Mouse (Mus musculus) hindbrain, postnatal 0 days (tissue): Measurements from ENCODE around the gene Scarb1. TPM values are rescaled to one million over a fixed set of nuclear protein-coding genes. Genes with fewer than 3 reads are reported as not detected.

Source experiments
- ATAC-seq: fragments of 200-750 bp; cut with Nextera tagmentation; 2 replicates; pipeline ENCODE4 v1.8.0; 2017; ENCODE audit warnings: mild to moderate bottlenecking, moderate TSS enrichment, moderate library complexity
- DNase-seq: peaks from one replicate; pipeline ENCODE4 v3.0.0-alpha.2; 2015; ENCODE audit warnings: low spot score
- H3K27ac ChIP-seq: fragments of 300-500 bp; sonication (generic); 2 replicates; pipeline ENCODE4 v1.5.1; 2014; ENCODE audit warnings: mild to moderate bottlenecking
- H3K27me3 ChIP-seq: fragments of 300-500 bp; sonication (generic); 2 replicates; pipeline ENCODE4 v1.6.1; 2014; ENCODE audit warnings: low read length, mixed read lengths; ENCODE audit not compliant: insufficient read depth
- H3K36me3 ChIP-seq: fragments of 300-500 bp; sonication (generic); 2 replicates; pipeline ENCODE4 v1.6.1; 2014; ENCODE audit warnings: low read length, mixed read lengths; ENCODE audit not compliant: insufficient read depth
- H3K4me1 ChIP-seq: fragments of 300-500 bp; sonication (generic); 2 replicates; pipeline ENCODE4 v1.6.1; 2014; ENCODE audit warnings: antibody characterized with exemption, low read length, mixed read lengths; ENCODE audit not compliant: insufficient read depth
- H3K4me2 ChIP-seq: fragments of 300-500 bp; sonication (generic); 2 replicates; pipeline ENCODE4 v1.6.1; 2014; ENCODE audit warnings: low read depth, mild to moderate bottlenecking, low read length, moderate library complexity, mixed read lengths
- H3K4me3 ChIP-seq: fragments of 300-500 bp; sonication (generic); 2 replicates; pipeline ENCODE4 v1.5.1; 2014; ENCODE audit warnings: low read length
- H3K9ac ChIP-seq: fragments of 300-500 bp; sonication (generic); replicated peaks from 2 replicates; pipeline ENCODE4 v1.6.1; 2014; ENCODE audit warnings: mild to moderate bottlenecking, low read length, moderate library complexity, mixed read lengths
- H3K9me3 ChIP-seq: fragments of 300-500 bp; sonication (generic); 2 replicates; pipeline ENCODE4 v1.6.1; 2016; ENCODE audit warnings: low read length, mixed read lengths
- CTCF ChIP-seq: IDR thresholded peaks from 2 replicates; pipeline ENCODE4 v1.5.1; 2016; ENCODE audit warnings: antibody characterized with exemption, control low read depth, low read depth
- WGBS: fragments of 180-500 bp; shearing (Covaris S2); extraction: QIAGEN DNeasy Blood & Tissue Kit; methylation state at CpG from one replicate; pipeline ENCODE4 v1.1.7; 2014; 5-methylcytosine and 5-hydroxymethylcytosine counted together
- polyA plus RNA-seq: library from polyadenylated mRNA; unstranded; fragments of >200 nt; fragmentation: Nextera tagmentation; extraction: Ambion mirVana; gene quantifications from 2 replicates; pipeline ENCODE4 v1.2.1, GENCODE M21; 2015
- total RNA-seq: library from RNA; depleted of rRNA; stranded (reverse); fragments of >200 nt; gene quantifications from 2 replicates; pipeline ENCODE4 v1.2.3, GENCODE M21; 2014

Gene Scarb1
- total and polyA plus RNA-seq, 2 experiments from 2014 or later, result 56.1 to 70.3 TPM

DNA sequence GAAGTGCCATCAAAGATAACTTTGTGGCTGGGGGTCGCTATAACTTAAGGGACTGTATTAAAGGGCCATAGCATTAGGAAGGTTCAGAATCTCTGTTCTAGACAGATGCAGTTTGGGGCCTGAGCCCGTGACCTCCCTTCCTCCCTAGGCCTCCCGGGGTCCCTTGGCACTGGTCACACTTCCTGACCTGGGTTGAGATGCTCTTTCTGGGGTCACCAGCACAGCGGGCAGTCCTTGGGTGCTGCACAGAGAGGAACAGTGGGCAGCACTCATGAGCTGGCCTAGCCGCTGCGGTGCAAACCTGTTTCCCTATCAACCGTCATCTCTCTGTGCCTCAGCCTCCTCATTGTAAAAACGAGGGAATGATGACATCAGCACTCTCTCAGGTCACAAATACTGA, 71.5 kb downstream of the Scarb1 start:
- Histone ChIP-seq H3K27ac (no peak overlapping the region), H3K9me3 (no peaks in the 10 kb centered on the region), H3K4me3 (no peak overlapping the region), H3K9ac (no peak overlapping the region), H3K4me2 (no peak overlapping the region), H3K27me3 (no peaks in the 10 kb centered on the region), H3K36me3 (no peaks in the 10 kb centered on the region), H3K4me1 (peaks cover 10% of the 10 kb centered on the region)
- ATAC-seq (no peak), DNase-seq (no peak)
- 86% methylated on average over 8 of the region's 8 CpGs for WGBS
- TF ChIP-seq CTCF, result no peak

DNA sequence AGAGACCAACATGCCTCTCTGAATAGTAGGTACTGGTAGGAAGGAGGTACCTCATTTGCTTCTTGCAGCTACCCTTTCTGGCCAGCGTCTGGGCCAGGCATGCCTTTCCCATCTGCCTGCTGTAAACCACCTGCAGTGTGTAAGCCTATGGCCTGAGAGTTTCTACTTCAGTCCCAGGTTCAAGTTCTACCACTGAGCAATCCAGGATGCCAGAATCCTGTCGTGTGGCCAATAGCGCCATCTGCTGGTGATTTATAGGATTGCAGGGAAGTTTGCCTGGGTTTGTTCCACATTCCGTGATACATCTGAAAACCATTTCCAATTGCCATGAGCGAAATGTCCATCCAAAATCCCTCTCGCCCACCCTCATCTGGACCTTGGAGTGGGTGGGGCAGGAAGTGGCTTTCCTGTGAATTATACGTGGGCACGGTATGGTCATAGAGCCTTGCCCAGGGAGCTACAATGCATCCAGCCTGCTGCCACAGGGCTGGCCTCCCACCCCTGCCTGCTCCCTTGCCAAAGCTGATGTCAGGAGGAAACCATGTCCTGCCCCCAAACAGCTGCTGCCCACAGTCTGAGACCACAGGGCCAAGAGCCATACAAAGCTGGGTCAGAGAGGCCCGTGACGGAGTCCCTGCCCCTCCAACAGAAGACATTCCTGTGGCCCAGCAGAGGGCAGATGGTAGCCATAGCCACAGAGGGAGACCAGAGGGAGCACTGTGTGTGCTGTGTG, 72.7 kb downstream of the Scarb1 start:
- Histone ChIP-seq H3K27ac (peak overlapping the region; percentile 73), H3K9me3 (no peaks in the 10 kb centered on the region), H3K9ac (no peak overlapping the region), H3K36me3 (no peaks in the 10 kb centered on the region), H3K27me3 (no peaks in the 10 kb centered on the region), H3K4me3 (no peak overlapping the region), H3K4me1 (peaks cover 5% of the 10 kb centered on the region), H3K4me2 (no peak overlapping the region)
- TF ChIP-seq CTCF, result peak; percentile 98
- WGBS, result 11% methylated on average over 10 of the region's 10 CpGs
- peak; percentile 88 for DNase-seq
- ATAC-seq, result peak; percentile 82

DNA sequence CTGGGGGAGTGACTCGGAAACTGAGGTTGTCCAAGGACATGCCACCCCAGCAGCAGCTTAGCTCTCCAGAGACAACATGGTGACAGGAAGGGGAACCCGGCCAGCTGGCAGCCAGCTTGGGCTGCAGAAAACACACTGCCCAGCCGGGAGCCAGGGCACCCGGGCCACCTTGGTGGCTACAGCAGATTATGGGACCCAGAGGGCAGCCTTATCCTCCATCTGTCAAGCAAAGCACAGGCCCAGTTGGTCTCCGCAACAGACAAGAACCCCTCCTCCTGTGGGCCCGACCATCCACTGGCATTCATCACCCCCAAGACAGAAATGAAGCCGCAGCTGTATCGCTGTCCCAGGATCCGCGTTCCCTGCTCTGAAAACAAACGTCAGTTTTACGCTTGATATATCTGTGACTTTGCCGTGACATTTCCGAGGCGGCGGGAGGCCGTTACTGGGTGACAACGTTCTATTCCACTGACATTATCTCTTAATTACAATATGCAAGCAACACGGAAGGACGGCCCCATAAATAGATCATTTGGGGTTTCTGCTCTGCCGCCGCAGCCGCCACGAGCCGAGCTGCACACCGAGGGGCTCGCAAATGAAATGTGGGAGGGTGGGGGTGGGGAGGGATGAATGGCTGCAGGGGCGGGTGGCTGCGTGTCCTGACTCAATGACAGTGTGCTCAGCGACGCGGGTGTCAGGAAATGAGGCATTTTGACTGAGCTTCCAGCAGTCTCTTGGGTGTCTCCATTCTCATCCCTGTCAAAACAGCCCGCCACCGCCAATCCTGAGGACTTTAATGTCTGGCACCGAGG, 73.5 kb downstream of the Scarb1 start:
- H3K4me3 ChIP-seq, result no peak overlapping the region
- WGBS, result 11% methylated on average over 35 of the region's 35 CpGs

DNA sequence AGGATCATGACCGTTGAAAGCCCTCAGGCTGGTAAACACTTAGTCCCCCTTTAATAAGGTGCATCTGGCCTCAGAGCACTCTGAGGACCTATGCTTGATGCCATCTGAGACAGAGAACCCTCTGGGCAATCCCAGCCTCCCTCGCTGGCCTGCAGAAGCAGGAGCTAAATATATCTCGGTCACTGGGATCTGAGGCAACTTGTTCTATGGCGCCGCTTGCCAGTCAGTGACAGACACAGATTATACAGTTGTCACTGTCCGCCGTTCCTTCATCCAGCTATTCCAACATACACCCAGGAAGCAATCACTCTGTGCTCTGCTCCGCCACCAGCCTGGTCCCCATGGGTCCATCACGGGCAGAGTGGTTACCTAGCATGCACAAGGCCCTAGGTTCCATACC, 74.8 kb downstream of the Scarb1 start:
- H3K27ac ChIP-seq, result 0 out of 2 replicates have a peak overlapping the region, but pooled peaks have one; percentile 1
- H3K4me1 ChIP-seq, result peaks cover 5% of the 10 kb centered on the region
- no peak for DNase-seq

More for the DNA sequence above, 73.5 kb downstream of the Scarb1 start:
- Histone ChIP-seq H3K9me3 (no peaks in the 10 kb centered on the region), H3K27me3 (no peaks in the 10 kb centered on the region), H3K4me1 (peaks cover 5% of the 10 kb centered on the region), H3K27ac (peak overlapping the region; percentile 73), H3K4me2 (peak overlapping the region; percentile 41), H3K36me3 (no peaks in the 10 kb centered on the region), H3K9ac (peak overlapping the region; percentile 28; the same call in 1 of the 2 replicates)
- DNase-seq (peak; percentile 81), ATAC-seq (peak; percentile 29)
- TF ChIP-seq CTCF, result no peak

DNA sequence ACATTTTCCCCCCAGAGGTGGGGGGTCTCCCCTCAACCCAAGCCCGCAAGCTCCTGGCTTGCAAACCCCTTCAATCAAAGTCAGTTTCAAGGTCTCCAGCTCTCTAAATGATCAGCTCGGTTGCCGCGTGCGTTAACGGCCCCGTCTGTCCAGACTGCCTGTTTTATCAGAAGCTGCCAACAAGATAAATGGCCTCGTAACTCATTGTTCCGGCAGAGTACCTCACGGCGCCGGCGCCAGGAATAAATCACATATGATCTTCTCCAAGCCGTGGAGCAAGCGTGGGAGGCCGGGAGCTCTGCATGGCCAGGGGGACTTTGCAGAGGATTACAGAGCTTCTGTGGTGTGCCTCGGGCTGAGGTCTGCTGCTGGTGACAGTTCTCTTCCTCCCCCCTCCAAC, 76.2 kb downstream of the Scarb1 start:
- no peak overlapping the region for H3K4me3 ChIP-seq
- H3K4me2 ChIP-seq, result no peak overlapping the region
- H3K4me1 ChIP-seq, result peaks cover 5% of the 10 kb centered on the region
- DNase-seq, result peak; percentile 83
- no peaks in the 10 kb centered on the region for H3K36me3 ChIP-seq
- H3K9ac ChIP-seq, result no peak overlapping the region
- TF ChIP-seq CTCF, result no peak
- 19% methylated on average over 17 of the region's 17 CpGs for WGBS
- no peaks in the 10 kb centered on the region for H3K27me3 ChIP-seq
- no peak for ATAC-seq
- H3K9me3 ChIP-seq, result no peaks in the 10 kb centered on the region
- H3K27ac ChIP-seq, result peak overlapping the region; percentile 52

More for the DNA sequence above, 74.8 kb downstream of the Scarb1 start:
- no peak for ATAC-seq
- H3K9me3 ChIP-seq, result no peaks in the 10 kb centered on the region
- H3K4me3 ChIP-seq, result no peak overlapping the region
- no peak overlapping the region for H3K9ac ChIP-seq
- no peak overlapping the region for H3K4me2 ChIP-seq
- no peaks in the 10 kb centered on the region for H3K27me3 ChIP-seq
- 54% methylated on average over 9 of the region's 9 CpGs for WGBS
- H3K36me3 ChIP-seq, result no peaks in the 10 kb centered on the region
- no peak for TF ChIP-seq CTCF

DNA sequence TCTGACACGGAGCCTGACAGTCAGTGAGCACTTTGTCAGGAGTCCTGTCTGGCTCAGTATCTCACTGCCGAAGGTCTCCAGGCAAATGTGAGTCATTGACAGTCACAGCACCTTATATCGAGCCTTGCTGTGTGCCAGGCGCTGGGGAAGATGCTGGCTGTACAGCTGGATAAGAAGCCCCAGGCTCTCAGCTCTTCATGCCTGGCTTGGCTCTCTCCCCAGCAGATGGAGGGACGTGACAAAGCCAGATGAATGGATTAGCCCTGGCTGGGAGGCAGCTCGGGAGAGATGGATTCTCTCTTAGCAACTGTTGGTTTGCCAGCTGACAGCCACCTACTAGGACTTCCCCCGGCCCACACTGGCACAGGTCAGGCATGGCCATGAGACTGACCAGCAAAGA, 78.3 kb downstream of the Scarb1 start:
- Histone ChIP-seq H3K9ac (no peak overlapping the region), H3K4me3 (no peak overlapping the region), H3K27me3 (no peaks in the 10 kb centered on the region), H3K4me1 (no peaks in the 10 kb centered on the region; the same call in 1 of the 2 replicates), H3K36me3 (no peaks in the 10 kb centered on the region), H3K27ac (peak overlapping the region; percentile 56; the same call in 1 of the 2 replicates), H3K9me3 (no peaks in the 10 kb centered on the region), H3K4me2 (no peak overlapping the region)
- ATAC-seq (peak; percentile 58), DNase-seq (peak; percentile 86)
- no peak for TF ChIP-seq CTCF
- WGBS, result 13% methylated on average over 7 of the region's 7 CpGs

DNA sequence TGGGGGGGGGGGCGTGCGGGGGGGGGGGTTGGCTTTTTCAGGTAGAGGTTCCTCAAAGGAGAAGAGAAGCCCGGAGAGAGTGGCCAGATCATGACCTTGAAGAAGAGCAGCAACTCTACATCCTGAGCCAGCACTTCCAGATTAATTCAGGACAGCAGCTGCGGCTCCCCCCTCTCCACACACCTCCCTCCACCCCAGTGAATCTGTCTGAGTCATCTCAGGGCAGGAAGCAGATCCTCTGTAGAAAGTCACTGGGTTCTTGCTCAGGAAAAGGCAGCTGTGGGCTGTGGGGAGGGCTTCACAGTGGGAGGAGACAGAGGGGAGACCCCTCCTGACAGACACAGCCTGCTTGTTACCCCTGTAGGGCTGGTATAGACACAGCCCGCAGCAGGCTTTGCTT, 87.0 kb downstream of the Scarb1 start:
- no peak overlapping the region for H3K4me2 ChIP-seq
- DNase-seq (no peak), ATAC-seq (no peak)
- H3K27ac ChIP-seq, result no peak overlapping the region
- H3K27me3 ChIP-seq, result no peaks in the 10 kb centered on the region
- H3K4me3 ChIP-seq, result no peak overlapping the region
- 47% methylated on average over 5 of the region's 5 CpGs for WGBS
- no peaks in the 10 kb centered on the region for H3K9me3 ChIP-seq
- H3K9ac ChIP-seq, result no peak overlapping the region
- no peaks in the 10 kb centered on the region; the same call in 1 of the 2 replicates for H3K4me1 ChIP-seq
- no peaks in the 10 kb centered on the region for H3K36me3 ChIP-seq
- TF ChIP-seq CTCF, result no peak
